Mouse (Mus musculus): ENCODE results near the gene Psmd1. TPM values are rescaled to one million over a fixed set of nuclear protein-coding genes. Genes with fewer than 3 reads are reported as not detected.

Psmd1 gene
- polyA plus RNA-seq, 2 experiments = 73.2 to 161 TPM

- no peak for TF ChIP-seq POLR2A (IDR thresholded peaks at IDR 0.05; ENCODE audit: borderline replicate concordance, extremely low read depth, insufficient read depth, insufficient read length)
- no peak overlapping the region for H3K9ac ChIP-seq (ENCODE audit: low read depth, low read length, severe bottlenecking)
- H3K4me2 ChIP-seq (replicated peaks; ENCODE audit: low read depth, low read length, severe bottlenecking) = no peak overlapping the region
- DNase-seq (ENCODE audit: low spot score) = no peak
- H3K4me3 ChIP-seq (replicated peaks; ENCODE audit: low read length) = no peak overlapping the region
- H3K27me3 ChIP-seq (ENCODE audit: control insufficient read depth, insufficient read depth, low read length) = no peaks in the 10 kb centered on the region
- peaks cover 76% of the 10 kb centered on the region for H3K36me3 ChIP-seq (ENCODE audit: control insufficient read depth, insufficient read depth, low read length)
- H3K27ac ChIP-seq (replicated peaks; ENCODE audit: low read depth, low read length) = no peak overlapping the region
- 97% methylated on average over 2 of the region's 2 CpGs for WGBS
- ATAC-seq (ENCODE audit: low FRiP score, low read depth) = no peak
- H3K4me1 ChIP-seq (ENCODE audit: control insufficient read depth, insufficient read depth, low read length) = no peaks in the 10 kb centered on the region
- no peaks in the 10 kb centered on the region for H3K9me3 ChIP-seq (ENCODE audit: control insufficient read depth, low read length)
Measured at GRCm38 (mm10) chr1:86076565-86076964, 12.4 kb downstream of the Psmd1 start.

GRCm38 (mm10) chr1:86094413-86094812, 30.2 kb downstream of the Psmd1 start:
- Histone ChIP-seq H3K4me3 (replicated peaks; ENCODE audit: low read length) (no peak overlapping the region), H3K9me3 (ENCODE audit: control insufficient read depth, low read length) (no peaks in the 10 kb centered on the region), H3K27ac (replicated peaks; ENCODE audit: low read depth, low read length) (no peak overlapping the region), H3K9ac (ENCODE audit: low read depth, low read length, severe bottlenecking) (no peak overlapping the region), H3K4me2 (replicated peaks; ENCODE audit: low read depth, low read length, severe bottlenecking) (no peak overlapping the region), H3K27me3 (ENCODE audit: control insufficient read depth, insufficient read depth, low read length) (no peaks in the 10 kb centered on the region), H3K4me1 (ENCODE audit: control insufficient read depth, insufficient read depth, low read length) (no peaks in the 10 kb centered on the region), H3K36me3 (ENCODE audit: control insufficient read depth, insufficient read depth, low read length) (peaks cover 72% of the 10 kb centered on the region)
- 89% methylated on average over 7 of the region's 7 CpGs for WGBS
- DNase-seq (ENCODE audit: low spot score) (no peak), ATAC-seq (ENCODE audit: low FRiP score, low read depth) (no peak)
- TF ChIP-seq POLR2A (IDR thresholded peaks at IDR 0.05; ENCODE audit: borderline replicate concordance, extremely low read depth, insufficient read depth, insufficient read length) = no peak

- DNase-seq (ENCODE audit: low spot score) = no peak
- no peak for TF ChIP-seq POLR2A (IDR thresholded peaks at IDR 0.05; ENCODE audit: borderline replicate concordance, extremely low read depth, insufficient read depth, insufficient read length)
- no peak for ATAC-seq (ENCODE audit: low FRiP score, low read depth)
- H3K9ac ChIP-seq (ENCODE audit: low read depth, low read length, severe bottlenecking) = no peak overlapping the region
- H3K4me1 ChIP-seq (ENCODE audit: control insufficient read depth, insufficient read depth, low read length) = no peaks in the 10 kb centered on the region
- H3K27me3 ChIP-seq (ENCODE audit: control insufficient read depth, insufficient read depth, low read length) = no peaks in the 10 kb centered on the region
- no peak overlapping the region for H3K4me3 ChIP-seq (replicated peaks; ENCODE audit: low read length)
- H3K36me3 ChIP-seq (ENCODE audit: control insufficient read depth, insufficient read depth, low read length) = peaks cover 11% of the 10 kb centered on the region
- no peak overlapping the region for H3K27ac ChIP-seq (replicated peaks; ENCODE audit: low read depth, low read length)
- H3K9me3 ChIP-seq (ENCODE audit: control insufficient read depth, low read length) = no peaks in the 10 kb centered on the region
- WGBS = 100% methylated on average over 1 of the region's 1 CpGs
- no peak overlapping the region for H3K4me2 ChIP-seq (replicated peaks; ENCODE audit: low read depth, low read length, severe bottlenecking)
Measured at GRCm38 (mm10) chr1:86105054-86105453, 40.9 kb downstream of the Psmd1 start.

GRCm38 (mm10) chr1:86111779-86112178, 47.6 kb downstream of the Psmd1 start, which contains the start of gene Htr2b:
Gene Htr2b (minus strand): TSS chr1:86111970.
- no peak within 1 kb of the TSS for H3K4me2 ChIP-seq (replicated peaks; ENCODE audit: low read depth, low read length, severe bottlenecking)
- DNase-seq (ENCODE audit: low spot score) (peak; percentile 52), ATAC-seq (ENCODE audit: low FRiP score, low read depth) (peak; percentile 68; the same call in 1 of the 2 replicates)
- H3K9me3 ChIP-seq (ENCODE audit: control insufficient read depth, low read length) = no peaks in the 10 kb centered on the region
- no peak within 1 kb of the TSS for H3K4me3 ChIP-seq (replicated peaks; ENCODE audit: low read length)
- WGBS = 52% methylated on average over 6 of the region's 6 CpGs
- no peak within 1 kb of the TSS for H3K27ac ChIP-seq (replicated peaks; ENCODE audit: low read depth, low read length)
- no peaks in the 10 kb centered on the region for H3K27me3 ChIP-seq (ENCODE audit: control insufficient read depth, insufficient read depth, low read length)
- no peaks in the 10 kb centered on the region for H3K4me1 ChIP-seq (ENCODE audit: control insufficient read depth, insufficient read depth, low read length)
- no peak within 1 kb of the TSS for H3K9ac ChIP-seq (ENCODE audit: low read depth, low read length, severe bottlenecking)
- peaks cover 8% of the 10 kb centered on the region for H3K36me3 ChIP-seq (ENCODE audit: control insufficient read depth, insufficient read depth, low read length)
- no peak for TF ChIP-seq POLR2A (IDR thresholded peaks at IDR 0.05; ENCODE audit: borderline replicate concordance, extremely low read depth, insufficient read depth, insufficient read length)

- Histone ChIP-seq H3K4me3 (replicated peaks; ENCODE audit: low read length) (no peak overlapping the region), H3K27me3 (ENCODE audit: control insufficient read depth, insufficient read depth, low read length) (no peaks in the 10 kb centered on the region), H3K4me1 (ENCODE audit: control insufficient read depth, insufficient read depth, low read length) (no peaks in the 10 kb centered on the region), H3K9me3 (ENCODE audit: control insufficient read depth, low read length) (no peaks in the 10 kb centered on the region), H3K9ac (ENCODE audit: low read depth, low read length, severe bottlenecking) (no peak overlapping the region), H3K36me3 (ENCODE audit: control insufficient read depth, insufficient read depth, low read length) (peaks cover 24% of the 10 kb centered on the region), H3K4me2 (replicated peaks; ENCODE audit: low read depth, low read length, severe bottlenecking) (no peak overlapping the region), H3K27ac (replicated peaks; ENCODE audit: low read depth, low read length) (no peak overlapping the region)
- no peak for DNase-seq (ENCODE audit: low spot score)
- TF ChIP-seq POLR2A (IDR thresholded peaks at IDR 0.05; ENCODE audit: borderline replicate concordance, extremely low read depth, insufficient read depth, insufficient read length) = no peak
- 85% methylated on average over 3 of the region's 3 CpGs for WGBS
- no peak for ATAC-seq (ENCODE audit: low FRiP score, low read depth)
Measured at GRCm38 (mm10) chr1:86114141-86114540, 50.0 kb downstream of the Psmd1 start.

GRCm38 (mm10) chr1:86119549-86119948, 55.4 kb downstream of the Psmd1 start:
- Histone ChIP-seq H3K4me2 (replicated peaks; ENCODE audit: low read depth, low read length, severe bottlenecking) (no peak overlapping the region), H3K4me3 (replicated peaks; ENCODE audit: low read length) (no peak overlapping the region), H3K36me3 (ENCODE audit: control insufficient read depth, insufficient read depth, low read length) (peaks cover 51% of the 10 kb centered on the region), H3K9me3 (ENCODE audit: control insufficient read depth, low read length) (no peaks in the 10 kb centered on the region), H3K27me3 (ENCODE audit: control insufficient read depth, insufficient read depth, low read length) (no peaks in the 10 kb centered on the region), H3K27ac (replicated peaks; ENCODE audit: low read depth, low read length) (no peak overlapping the region), H3K9ac (ENCODE audit: low read depth, low read length, severe bottlenecking) (no peak overlapping the region), H3K4me1 (ENCODE audit: control insufficient read depth, insufficient read depth, low read length) (no peaks in the 10 kb centered on the region)
- TF ChIP-seq POLR2A (IDR thresholded peaks at IDR 0.05; ENCODE audit: borderline replicate concordance, extremely low read depth, insufficient read depth, insufficient read length) = no peak
- DNase-seq (ENCODE audit: low spot score) (no peak), ATAC-seq (ENCODE audit: low FRiP score, low read depth) (no peak)
- 80% methylated on average over 4 of the region's 4 CpGs for WGBS

Data from limb, embryonic 14.5 days (tissue).